Comparison of ENCODE assay signal across 14 mouse cellular contexts in genomic region chr14:124220979-124221378, GRCm38 (mm10).
DNase-seq lines count a peak whose midpoint lies in the region; ATAC-seq and TF ChIP-seq lines count a peak whose summit lies in the region.
"Had no signal": no experiment of that assay in that cellular context is flagged by ENCODE, and none has a peak within 500 bp of the region (broad histone marks: within the 10 kb centered on the region; RNA-seq: fewer than 3 reads in every experiment).

No protein-coding gene starts in this region.

- H3K36me3 ChIP-seq in embryonic facial prominence, embryonic 14.5 days (ENCODE audit: control insufficient read depth, insufficient read depth, low read length), result no peaks in the 10 kb centered on the region
- H3K36me3 ChIP-seq in embryonic facial prominence, embryonic 10.5 days (replicated peaks), result no peaks in the 10 kb centered on the region
- H3K36me3 ChIP-seq in CH12.LX (replicated peaks in 1 of 2; ENCODE audit: control insufficient read depth in 1 of 2, insufficient read depth in 1 of 2, low read length in 1 of 2), result no peaks in the 10 kb centered on the region
- no peaks in the 10 kb centered on the region for H3K36me3 ChIP-seq in heart, embryonic 12.5 days
- H3K36me3 ChIP-seq: forebrain, embryonic 15.5 days; midbrain, embryonic 10.5 days had no signal

- H3K4me3 ChIP-seq in embryonic facial prominence, embryonic 14.5 days (ENCODE audit: low read depth, low read length), result no peak overlapping the region
- H3K4me3 ChIP-seq in embryonic facial prominence, embryonic 10.5 days, result no peak overlapping the region
- H3K4me3 ChIP-seq in CH12.LX (replicated peaks in 1 of 3; ENCODE audit: low read depth in 2 of 3, low read length in 2 of 3, poor library complexity in 1 of 3), result no peak overlapping the region
- no peak overlapping the region for H3K4me3 ChIP-seq in heart, embryonic 12.5 days
- H3K4me3 ChIP-seq: forebrain, embryonic 15.5 days; midbrain, embryonic 10.5 days had no signal

- H3K4me2 ChIP-seq in embryonic facial prominence, embryonic 14.5 days (ENCODE audit: low read depth, low read length), result no peak overlapping the region
- no peak overlapping the region for H3K4me2 ChIP-seq in CH12.LX (ENCODE audit: insufficient read depth, low read depth, poor library complexity, severe bottlenecking)
- H3K4me2 ChIP-seq in heart, embryonic 12.5 days, result no peak overlapping the region
- H3K4me2 ChIP-seq: forebrain, embryonic 15.5 days had no signal

- no peak for TF ChIP-seq EP300 in CH12.LX (IDR thresholded peaks at IDR 0.05; ENCODE audit: low read length)

- H3K4me1 ChIP-seq in embryonic facial prominence, embryonic 14.5 days (ENCODE audit: control insufficient read depth, insufficient read depth, low read length), result no peaks in the 10 kb centered on the region
- no peaks in the 10 kb centered on the region for H3K4me1 ChIP-seq in embryonic facial prominence, embryonic 10.5 days
- no peaks in the 10 kb centered on the region for H3K4me1 ChIP-seq in CH12.LX (ENCODE audit: control insufficient read depth in 1 of 2, insufficient read depth in 2 of 2)
- H3K4me1 ChIP-seq in heart, embryonic 12.5 days (replicated peaks), result no peaks in the 10 kb centered on the region
- H3K4me1 ChIP-seq: forebrain, embryonic 15.5 days; midbrain, embryonic 10.5 days had no signal

- dilution Hi-C loops in CH12.LX (cut with MboI; ENCODE audit: extremely low pct_ligation_motif_present, extremely low pct_unique_long_range_greater_than_20kb, low sequenced_read_pairs), result no loop called here

- H3K79me2 ChIP-seq in CH12.LX (replicated peaks; ENCODE audit: control insufficient read depth, extremely low read depth, insufficient read depth, poor library complexity, severe bottlenecking), result no peaks in the 10 kb centered on the region

- in situ Hi-C loops in CH12.LX (cut with MboI; ENCODE audit: low pct_ligation_motif_present, low pct_unique_long_range_greater_than_20kb, low sequenced_read_pairs), result no loop called here

- peak; percentile 2; the same call in 1 of the 2 replicates for TF ChIP-seq RAD21 in CH12.LX (IDR thresholded peaks at IDR 0.05; ENCODE audit: low read depth, low read length)

- H3K27me3 ChIP-seq in embryonic facial prominence, embryonic 14.5 days (replicated peaks; ENCODE audit: control insufficient read depth, insufficient read depth, low read length), result no peaks in the 10 kb centered on the region
- no peaks in the 10 kb centered on the region for H3K27me3 ChIP-seq in embryonic facial prominence, embryonic 10.5 days (replicated peaks; ENCODE audit: low read depth, poor library complexity, severe bottlenecking)
- H3K27me3 ChIP-seq in CH12.LX (replicated peaks), result no peaks in the 10 kb centered on the region
- no peaks in the 10 kb centered on the region for H3K27me3 ChIP-seq in heart, embryonic 12.5 days (replicated peaks)
- H3K27me3 ChIP-seq: forebrain, embryonic 15.5 days had no signal

- WGBS in embryonic facial prominence, embryonic 14.5 days, result 69% methylated on average over 2 of the region's 2 CpGs
- WGBS in embryonic facial prominence, embryonic 10.5 days, result 56% methylated on average over 2 of the region's 2 CpGs
- WGBS in heart, embryonic 12.5 days, result 51% methylated on average over 2 of the region's 2 CpGs

- TF ChIP-seq POLR2A in CH12.LX (IDR thresholded peaks at IDR 0.05; ENCODE audit: low read depth, low read length), result no peak

- peak; percentile 2 for DNase-seq in embryonic facial prominence, embryonic 14.5 days (ENCODE audit: low spot score)
- no peak for DNase-seq in embryonic facial prominence, embryonic 10.5 days (ENCODE audit: low spot score)
- peak; percentile 13 to 26 for DNase-seq in layer of hippocampus, postnatal 10 days (ENCODE audit: low spot score in 2 of 2)
- DNase-seq in layer of hippocampus, adult 9-10 months (ENCODE audit: low spot score), result no peak
- peak; percentile 12 for DNase-seq in CH12.LX (ENCODE audit: extremely low read depth)
- peak; percentile 68 for DNase-seq in brain, adult 2 months (ENCODE audit: low read depth, low spot score)
- no peak for DNase-seq in frontal cortex, postnatal 14 days (ENCODE audit: low spot score in 2 of 2)
- DNase-seq: heart, adult 18-20 months; kidney, postnatal 14 days had no signal

- no peaks in the 10 kb centered on the region for H3K9me3 ChIP-seq in embryonic facial prominence, embryonic 14.5 days (ENCODE audit: control insufficient read depth, low read length)
- no peaks in the 10 kb centered on the region for H3K9me3 ChIP-seq in embryonic facial prominence, embryonic 10.5 days
- H3K9me3 ChIP-seq in CH12.LX (replicated peaks; ENCODE audit: low read length), result no peaks in the 10 kb centered on the region
- H3K9me3 ChIP-seq in heart, embryonic 12.5 days (replicated peaks), result no peaks in the 10 kb centered on the region
- H3K9me3 ChIP-seq: forebrain, embryonic 15.5 days; midbrain, embryonic 10.5 days had no signal

- TF ChIP-seq CTCF in CH12.LX (conservative IDR thresholded peaks at IDR 0.05 in 1 of 2, IDR thresholded peaks at IDR 0.05 in 1 of 2; ENCODE audit: low read depth in 2 of 2, low read length in 2 of 2), result peak in 1 of 2 experiments; percentile 35; a peak in 1 of 4 replicates

- H3K27ac ChIP-seq in embryonic facial prominence, embryonic 14.5 days (replicated peaks; ENCODE audit: low read depth, low read length), result no peak overlapping the region
- no peak overlapping the region for H3K27ac ChIP-seq in embryonic facial prominence, embryonic 10.5 days (replicated peaks)
- no peak overlapping the region for H3K27ac ChIP-seq in CH12.LX (ENCODE audit: insufficient read depth, low read depth)
- H3K27ac ChIP-seq in heart, embryonic 12.5 days (ENCODE audit: poor library complexity, severe bottlenecking), result no peak overlapping the region
- H3K27ac ChIP-seq: forebrain, embryonic 15.5 days; midbrain, embryonic 10.5 days had no signal

- no peak overlapping the region for H3K9ac ChIP-seq in embryonic facial prominence, embryonic 14.5 days (ENCODE audit: low read depth, low read length)
- H3K9ac ChIP-seq in CH12.LX (ENCODE audit: insufficient read depth, low read depth), result no peak overlapping the region
- no peak overlapping the region for H3K9ac ChIP-seq in heart, embryonic 12.5 days
- H3K9ac ChIP-seq: forebrain, embryonic 15.5 days had no signal

- no peak for ATAC-seq in embryonic facial prominence, embryonic 14.5 days (ENCODE audit: low read depth)
- ATAC-seq in heart, embryonic 12.5 days (ENCODE audit: insufficient number of reproducible peaks, low FRiP score), result no peak
- ATAC-seq: activated CD4-positive, CD25-positive, alpha-beta regulatory T cell, adult 4 months; CD4-positive, CD25-positive, alpha-beta regulatory T cell, adult 4 months; forebrain, embryonic 15.5 days had no signal

TF ChIP-seq in CH12.LX, 34 proteins besides CTCF, POLR2A, EP300 and RAD21:
- TF ChIP-seq SMC3 (IDR thresholded peaks at IDR 0.05; ENCODE audit: low read depth, low read length), result peak; percentile 35
- no peak for TF ChIP-seq ZKSCAN1 (IDR thresholded peaks at IDR 0.05; ENCODE audit: borderline replicate concordance, low read depth, low read length)
TF ChIP-seq in CH12.LX: peak in this region for 1.

Comparison
In these comparisons a context has a peak if more than half of its experiments do, and no peak if none do; other contexts are left out.
1. DNase-seq: peak in embryonic facial prominence, embryonic 14.5 days (single experiment), layer of hippocampus, postnatal 10 days (2 of 2), CH12.LX (single experiment) and brain, adult 2 months (single experiment); none in embryonic facial prominence, embryonic 10.5 days (single experiment), layer of hippocampus, adult 9-10 months (single experiment) and frontal cortex, postnatal 14 days (0 of 2).